Mouse (Mus musculus): ENCODE data around the gene 1700013F07Rik. TPM values are rescaled to one million over a fixed set of nuclear protein-coding genes. Genes with fewer than 3 reads are reported as not detected.
"Not testable (repeated sequence)": the region's sequence is repeated elsewhere in the genome, so short reads cannot be mapped to it uniquely, and the experiment has no call there.

1700013F07Rik gene
- polyA plus RNA-seq (2012; rRNA removed), result 2.5 and 4.4 TPM in 2 replicates

DNA sequence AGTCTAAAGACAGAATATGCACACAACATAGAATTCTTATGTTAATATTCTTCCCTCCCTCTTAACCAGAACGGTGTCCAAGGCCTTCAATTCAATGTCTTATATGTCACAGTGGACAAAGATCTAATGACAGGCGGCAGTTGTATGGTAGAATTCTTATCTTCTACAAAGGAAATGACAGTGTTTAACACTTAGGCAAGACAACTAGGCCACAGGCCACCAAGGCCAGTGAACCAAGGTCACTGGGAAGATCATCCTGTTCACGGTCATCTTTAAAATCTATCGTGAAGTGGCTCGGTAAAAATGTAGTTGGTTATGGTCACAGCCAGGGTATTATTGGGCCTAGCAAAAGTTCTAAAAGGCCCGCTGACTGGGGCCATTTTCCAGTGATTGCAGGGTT, at the start of gene 1700013F07Rik:
Gene 1700013F07Rik (plus strand): TSS at position 200 of the 400 bp plus-strand sequence.
- no peak for DNase-seq (ENCODE audit: low read depth)

- DNase-seq (ENCODE audit: low read depth), result no peak
These were observed 49.2 kb upstream of the 1700013F07Rik start for GRCm38 (mm10) chr3:108484749-108485148.

GRCm38 (mm10) chr3:108489968-108490367, 44.0 kb upstream of the 1700013F07Rik start:
- DNase-seq (ENCODE audit: low read depth), result no peak

GRCm38 (mm10) chr3:108494861-108495474, 39.0 kb upstream of the 1700013F07Rik start:
- no peak for DNase-seq (ENCODE audit: low read depth)

DNA sequence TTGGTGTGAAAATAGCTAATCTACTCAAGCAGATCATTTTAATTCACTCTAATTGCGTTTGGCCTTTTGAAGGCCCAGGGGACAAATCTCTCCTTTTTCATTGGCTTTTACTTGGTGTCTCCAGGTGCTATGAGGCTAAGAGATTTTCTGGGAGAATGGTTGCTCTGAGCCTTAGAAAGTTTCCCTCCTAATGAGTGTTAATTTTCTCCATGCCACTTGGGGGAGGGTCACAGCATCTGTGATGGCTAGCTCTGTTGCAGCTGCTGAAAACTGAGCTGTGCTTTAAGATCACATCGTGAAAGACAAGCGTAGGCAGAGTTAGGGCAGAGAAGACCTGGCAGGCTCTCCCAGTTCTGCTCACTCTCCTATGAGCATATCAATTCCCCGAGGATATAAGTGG, 38.5 kb upstream of the 1700013F07Rik start:
- no peak for DNase-seq (ENCODE audit: low read depth)

DNA sequence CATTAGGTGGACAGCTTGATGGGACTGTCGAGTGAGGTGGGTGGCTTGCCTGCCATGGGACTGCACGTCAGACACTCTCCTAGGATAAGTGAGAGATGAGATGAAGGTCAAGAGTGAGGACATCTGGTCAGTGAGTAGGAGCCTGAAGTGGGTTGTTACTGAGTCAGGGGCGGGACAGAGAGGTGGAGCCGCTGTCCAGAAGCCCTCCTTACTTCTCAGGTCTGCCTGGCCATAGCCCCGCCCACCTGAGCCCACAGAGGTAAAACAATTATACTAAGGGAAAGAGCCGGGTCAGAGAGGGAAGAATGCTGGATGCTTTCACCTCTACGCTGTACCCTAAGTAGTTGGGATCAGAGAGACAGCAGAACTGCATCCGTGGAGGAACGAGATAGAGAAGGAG, 36.3 kb upstream of the 1700013F07Rik start:
- no peak for DNase-seq (ENCODE audit: low read depth)

- DNase-seq (ENCODE audit: low read depth), result no peak
These were observed 34.1 kb upstream of the 1700013F07Rik start for GRCm38 (mm10) chr3:108499826-108500225.

DNA sequence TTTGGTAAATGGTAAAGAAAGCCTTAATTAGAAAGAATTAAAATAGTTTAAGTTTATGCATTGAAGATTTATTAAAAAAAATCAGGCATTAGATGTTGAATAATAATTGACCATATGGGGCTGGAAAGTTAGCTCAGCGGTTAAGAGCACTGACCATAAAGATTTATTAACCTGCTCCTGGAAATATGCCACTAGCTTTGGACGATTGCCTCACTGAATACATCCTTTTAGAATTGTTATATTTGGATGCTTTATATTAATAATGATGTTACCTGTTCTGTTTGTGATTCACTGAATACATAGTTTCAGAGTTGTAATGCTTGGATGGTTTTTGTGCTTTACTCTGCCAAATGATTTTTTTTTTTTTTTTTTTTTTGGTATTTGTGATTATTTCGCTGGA, 32.5 kb upstream of the 1700013F07Rik start:
- DNase-seq (ENCODE audit: low read depth), result not testable (repeated sequence)

- no peak for DNase-seq (ENCODE audit: low read depth)
These were observed 30.0 kb upstream of the 1700013F07Rik start for GRCm38 (mm10) chr3:108503908-108504307.

DNA sequence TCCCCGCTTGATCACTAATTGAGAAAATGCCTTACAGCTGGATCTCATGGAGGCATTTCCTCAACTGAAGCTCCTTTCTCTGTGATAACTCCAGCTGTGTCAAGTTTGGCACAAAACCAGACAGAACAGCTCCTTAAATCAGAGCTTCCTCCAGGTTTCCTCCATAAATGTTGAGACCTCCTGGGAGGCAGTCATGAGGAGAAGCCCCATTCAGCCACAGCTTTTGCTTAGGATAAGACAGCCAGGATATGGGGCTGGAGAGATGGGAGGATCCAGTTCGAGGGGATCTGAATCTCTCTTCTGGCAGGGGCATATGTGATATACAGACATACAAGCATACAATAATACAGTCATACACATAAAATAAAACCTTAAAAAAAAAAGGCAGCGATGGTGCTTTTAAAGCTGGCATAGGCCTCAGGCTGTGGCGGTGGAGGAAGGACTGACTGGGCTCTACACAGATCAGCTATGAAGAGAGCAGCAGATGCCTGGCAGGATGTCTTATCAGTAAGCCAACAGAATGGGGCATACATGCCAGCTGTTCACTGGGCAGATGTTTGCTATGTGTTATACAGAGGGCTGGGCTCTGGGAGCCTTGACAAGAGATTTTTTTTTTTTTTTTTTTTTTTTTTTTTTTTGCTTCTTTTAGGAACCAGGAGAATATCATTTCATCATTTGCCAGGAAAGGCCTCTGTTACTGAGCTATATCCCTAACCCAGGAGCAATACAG, 25.0 kb upstream of the 1700013F07Rik start:
- DNase-seq (ENCODE audit: low read depth), result no peak

DNA sequence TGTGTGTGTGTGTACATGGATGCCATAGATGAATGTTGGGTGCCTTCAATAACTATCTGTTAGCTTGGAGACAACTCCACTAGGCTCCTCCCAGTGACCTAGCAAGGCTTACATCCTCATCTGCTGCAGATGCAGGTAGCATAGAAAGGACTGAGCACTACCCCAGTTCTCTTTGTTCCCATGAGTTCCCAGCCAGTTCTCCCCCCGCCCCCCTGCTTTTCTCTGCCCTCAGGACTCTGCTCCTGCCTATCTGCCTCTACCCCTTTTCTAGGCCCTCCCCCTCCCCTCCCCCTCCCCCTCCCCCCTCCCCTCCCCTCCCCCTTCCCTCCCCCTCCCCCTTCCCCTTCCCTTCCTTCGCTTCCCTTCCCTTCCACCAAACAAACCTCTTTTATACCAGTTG, 23.8 kb upstream of the 1700013F07Rik start:
- DNase-seq (ENCODE audit: low read depth), result no peak

DNA sequence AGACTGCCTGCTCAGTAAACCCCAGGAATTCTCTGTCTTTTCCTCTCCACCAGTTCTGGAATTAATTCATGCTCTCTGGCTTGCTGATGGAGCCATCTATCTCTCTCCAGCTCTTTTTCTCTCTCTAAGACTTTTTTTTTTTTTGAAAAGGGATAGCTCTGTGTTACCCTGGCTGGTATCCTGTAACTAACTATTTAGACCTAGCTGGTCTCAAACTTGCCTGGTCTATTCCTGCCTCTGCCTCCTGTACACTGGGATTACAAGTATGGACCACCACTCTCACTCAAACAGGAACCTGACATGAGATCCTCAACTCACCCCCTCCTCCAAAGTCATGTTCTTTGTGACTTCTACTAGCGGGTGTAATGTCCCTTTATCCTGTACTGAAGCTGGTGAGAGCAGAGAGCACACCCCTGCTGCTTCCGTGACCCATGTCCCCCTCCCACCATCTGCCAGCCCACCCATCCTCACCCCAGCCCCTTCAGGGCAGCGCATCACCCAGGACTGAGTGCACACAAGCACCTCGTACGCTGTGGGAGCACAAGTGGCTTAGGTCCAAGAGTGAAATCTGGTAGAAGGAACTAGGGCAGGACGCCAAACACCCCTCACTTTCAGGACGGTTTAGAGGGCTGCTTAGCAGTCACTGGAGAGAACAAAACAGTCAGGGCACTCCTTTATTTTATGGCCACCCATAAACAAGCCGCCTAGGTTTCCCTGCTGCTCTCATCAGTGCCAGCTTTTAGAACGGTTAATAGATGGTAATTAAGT, 23.1 kb upstream of the 1700013F07Rik start:
- no peak for DNase-seq (ENCODE audit: low read depth)

DNA sequence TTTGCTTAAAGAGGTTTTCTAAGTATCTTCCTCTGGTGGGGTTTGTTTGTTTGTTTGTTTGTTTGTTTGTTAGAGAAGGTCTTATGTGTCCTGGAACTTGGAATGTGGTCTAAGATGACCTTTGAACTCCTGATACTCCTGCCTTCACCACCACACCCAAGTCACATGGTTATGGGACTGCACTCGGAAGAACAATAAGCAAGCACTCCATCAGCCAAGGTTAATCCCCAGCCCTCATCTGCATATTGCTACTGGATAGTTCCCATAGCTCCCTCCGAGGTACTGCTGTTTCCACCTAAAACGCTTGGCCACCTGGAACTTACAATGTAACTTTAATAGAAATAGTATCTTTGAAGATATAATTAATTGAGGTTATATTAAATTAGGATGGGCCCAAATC, 20.5 kb upstream of the 1700013F07Rik start:
- no peak for DNase-seq (ENCODE audit: low read depth)

DNA sequence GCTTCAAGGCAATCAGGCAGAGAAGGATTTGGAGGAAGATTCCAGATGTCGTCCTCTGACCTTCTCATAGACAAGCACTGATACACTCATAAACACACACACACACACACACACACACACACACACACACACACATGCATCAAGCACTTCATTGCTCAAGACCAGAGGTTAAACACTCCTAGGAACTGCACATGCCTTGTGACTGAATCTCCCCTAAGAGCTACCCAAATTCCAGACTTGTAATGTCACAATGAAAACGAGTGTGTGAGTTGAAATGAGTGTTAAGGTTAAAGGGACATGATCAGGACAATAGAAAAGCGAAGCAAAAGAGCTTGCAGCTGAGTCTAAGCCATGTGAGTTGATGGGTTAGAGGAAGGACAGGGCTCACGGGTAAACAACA, 15.7 kb upstream of the 1700013F07Rik start:
- no peak for DNase-seq (ENCODE audit: low read depth)

GRCm38 (mm10) chr3:108523415-108523814, 10.5 kb upstream of the 1700013F07Rik start:
- DNase-seq (ENCODE audit: low read depth), result no peak

DNA sequence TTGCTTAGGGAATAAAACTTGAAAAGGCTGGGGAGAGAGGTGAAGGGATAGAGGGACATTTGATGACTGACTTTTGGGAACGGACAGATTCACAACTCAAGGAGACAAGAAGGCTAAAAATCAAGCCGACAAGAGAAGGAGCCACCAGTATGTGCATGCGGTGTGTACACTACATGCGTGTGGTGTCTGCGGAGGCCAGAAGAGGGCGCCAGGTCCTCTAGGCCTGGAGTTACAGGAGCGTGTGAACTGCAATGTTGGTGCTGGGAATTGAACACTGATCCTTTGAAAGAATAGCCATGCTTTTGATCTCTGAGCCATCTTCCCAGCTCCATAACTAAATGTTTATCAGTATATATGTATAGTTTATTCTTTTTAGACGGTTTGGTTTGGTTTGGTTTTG, 5.5 kb upstream of the 1700013F07Rik start:
- no peak for DNase-seq (ENCODE audit: low read depth)

DNA sequence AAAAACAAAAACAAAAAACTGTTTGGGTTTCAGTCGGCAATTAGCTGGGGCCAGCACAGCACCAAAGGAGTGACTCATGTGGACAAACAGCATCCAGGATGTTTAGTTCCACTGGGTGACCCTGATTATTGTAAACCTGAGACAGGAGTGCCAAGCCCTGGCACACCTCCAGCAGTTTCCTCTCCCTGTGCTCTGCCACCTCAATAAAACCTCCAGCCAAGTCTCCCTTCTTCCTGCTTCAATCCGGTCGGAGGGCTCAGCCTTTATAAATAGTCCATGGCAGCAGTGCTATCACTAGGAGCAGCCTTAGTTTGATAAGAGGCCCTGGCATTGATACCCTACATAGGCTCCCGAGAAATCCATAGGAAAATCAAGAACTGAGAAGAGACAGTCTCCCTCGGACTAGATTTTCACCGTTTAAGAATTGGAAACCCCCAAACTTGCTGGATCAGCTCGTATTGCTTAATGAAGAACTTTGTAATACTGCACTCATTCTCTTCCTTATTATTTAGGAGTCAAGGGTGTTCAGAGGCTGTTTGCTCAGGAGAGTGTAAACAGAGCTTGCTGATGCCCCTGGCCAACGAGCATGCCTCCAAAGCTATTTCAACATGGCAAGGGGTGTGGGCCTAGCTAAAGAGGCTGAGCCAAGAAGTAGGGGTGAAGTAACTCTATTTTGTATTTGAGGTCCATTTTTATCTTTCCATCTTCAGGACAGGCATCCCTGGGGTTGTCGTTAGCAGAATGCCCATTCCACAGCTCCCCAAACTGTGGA, 650 bp upstream of the 1700013F07Rik start:
- no peak for DNase-seq (ENCODE audit: low read depth)

- no peak for DNase-seq (ENCODE audit: low read depth)
These were observed 2.1 kb downstream of the 1700013F07Rik start for GRCm38 (mm10) chr3:108535896-108536516.

DNA sequence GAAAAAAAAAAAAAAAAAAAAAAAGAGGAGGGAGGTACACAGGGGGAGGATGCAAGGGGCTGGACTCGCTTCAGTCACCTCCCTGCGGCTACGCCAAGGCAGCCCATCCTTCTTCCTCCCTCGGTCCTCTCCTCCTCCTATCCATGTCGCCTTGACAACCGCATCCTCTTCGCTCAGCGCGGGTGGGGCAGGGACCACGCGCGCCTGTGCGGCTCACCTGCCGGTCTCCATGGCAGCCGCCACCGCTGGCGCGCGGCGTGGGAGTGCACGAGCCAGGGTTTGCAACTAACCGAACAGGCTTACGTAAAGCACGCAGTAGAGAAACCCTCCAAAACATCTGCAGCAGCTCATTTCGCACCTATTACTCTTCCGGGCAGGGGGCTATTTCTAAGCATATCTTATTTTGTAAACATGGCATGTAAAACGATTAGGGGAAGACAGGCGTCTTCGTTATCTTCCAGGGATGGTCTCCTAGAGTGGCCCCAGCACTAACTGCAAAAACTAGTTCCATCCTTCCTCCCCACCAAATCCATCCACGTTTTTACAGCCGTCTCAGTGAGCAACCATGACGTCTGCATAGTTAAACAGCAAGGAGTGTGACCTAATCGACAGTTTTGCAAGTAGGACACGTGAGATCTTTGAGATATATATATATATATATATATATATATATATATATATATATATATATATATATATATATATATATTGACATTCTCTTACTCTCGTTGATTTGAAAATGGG, 2.7 kb downstream of the 1700013F07Rik start, which contains the start of gene 5330417C22Rik:
Gene 5330417C22Rik (minus strand): TSS at position 20 of the 744 bp plus-strand sequence.
- no peak for DNase-seq (ENCODE audit: low read depth)

- no peak for DNase-seq (ENCODE audit: low read depth)
These were observed 3.4 kb downstream of the 1700013F07Rik start for GRCm38 (mm10) chr3:108537303-108537702.

GRCm38 (mm10) chr3:108542299-108542698, 8.3 kb downstream of the 1700013F07Rik start:
- no peak for DNase-seq (ENCODE audit: low read depth)
